Mouse (Mus musculus): Measurements from ENCODE around the gene Scrt2. TPM values are rescaled to one million over a fixed set of nuclear protein-coding genes. Genes with fewer than 3 reads are reported as not detected.

The Scrt2 gene
- polyA plus RNA-seq (2015; fragmentation: Nextera tagmentation; extraction: Ambion mirVana): not detected in 2 replicates

GRCm38 (mm10) chr2:152080685-152081541 is at the start of gene Scrt2:
Gene Scrt2, plus strand, starts transcription at chr2:152081529.
- peak within 1 kb of the TSS; percentile 71 for H3K4me2 ChIP-seq (replicated peaks)
- WGBS: 2% methylated on average over 23 of the region's 24 CpGs
- H3K27me3 ChIP-seq: peaks cover 97% of the 10 kb centered on the region
- no peak within 1 kb of the TSS for H3K9ac ChIP-seq
- H3K9me3 ChIP-seq: no peaks in the 10 kb centered on the region
- H3K27ac ChIP-seq: no peak within 1 kb of the TSS
- H3K36me3 ChIP-seq: no peaks in the 10 kb centered on the region
- peaks cover 15% of the 10 kb centered on the region for H3K4me1 ChIP-seq
- peak within 1 kb of the TSS; percentile 43 for H3K4me3 ChIP-seq
- ATAC-seq (ENCODE audit: low FRiP score, low read depth): no peak

GRCm38 (mm10) chr2:152040101-152040500 is 41.2 kb upstream of the Scrt2 start:
- Histone ChIP-seq H3K27ac (no peak overlapping the region), H3K4me2 (replicated peaks) (no peak overlapping the region), H3K4me3 (no peak overlapping the region), H3K4me1 (no peaks in the 10 kb centered on the region), H3K9ac (no peak overlapping the region), H3K9me3 (no peaks in the 10 kb centered on the region; the same call in 1 of the 2 replicates), H3K36me3 (no peaks in the 10 kb centered on the region), H3K27me3 (peaks cover 32% of the 10 kb centered on the region)
- ATAC-seq (ENCODE audit: low FRiP score, low read depth): no peak

- 2% methylated on average over 25 of the region's 25 CpGs for WGBS
- no peak overlapping the region for H3K9ac ChIP-seq
- no peak for ATAC-seq (ENCODE audit: low FRiP score, low read depth)
- H3K27ac ChIP-seq: no peak overlapping the region
- peak overlapping the region; percentile 56 for H3K4me3 ChIP-seq
- H3K36me3 ChIP-seq: no peaks in the 10 kb centered on the region
- peaks cover 81% of the 10 kb centered on the region for H3K27me3 ChIP-seq
- peak overlapping the region; percentile 99 for H3K4me2 ChIP-seq (replicated peaks)
- peaks cover 24% of the 10 kb centered on the region for H3K4me1 ChIP-seq
- H3K9me3 ChIP-seq: no peaks in the 10 kb centered on the region
These were observed 34.0 kb upstream of the Scrt2 start for GRCm38 (mm10) chr2:152047116-152048002.

- H3K36me3 ChIP-seq: no peaks in the 10 kb centered on the region
- peaks cover 89% of the 10 kb centered on the region for H3K27me3 ChIP-seq
- peak overlapping the region; percentile 99 for H3K4me2 ChIP-seq (replicated peaks)
- peak overlapping the region; percentile 74 for H3K9ac ChIP-seq
- ATAC-seq (ENCODE audit: low FRiP score, low read depth): no peak
- WGBS: under 1% methylated on average over 66 of the region's 82 CpGs
- H3K27ac ChIP-seq: no peak overlapping the region
- H3K4me1 ChIP-seq: peaks cover 24% of the 10 kb centered on the region
- no peaks in the 10 kb centered on the region for H3K9me3 ChIP-seq
- peak overlapping the region; percentile 56 for H3K4me3 ChIP-seq
These were observed 33.0 kb upstream of the Scrt2 start for GRCm38 (mm10) chr2:152048003-152048980.

GRCm38 (mm10) chr2:152048981-152049441 is 32.3 kb upstream of the Scrt2 start:
- WGBS: 0% methylated on average over 22 of the region's 24 CpGs
- ATAC-seq (ENCODE audit: low FRiP score, low read depth): no peak
- Histone ChIP-seq H3K9me3 (no peaks in the 10 kb centered on the region), H3K27ac (no peak overlapping the region), H3K27me3 (peaks cover 94% of the 10 kb centered on the region), H3K9ac (peak overlapping the region; percentile 74), H3K4me1 (peaks cover 24% of the 10 kb centered on the region), H3K36me3 (no peaks in the 10 kb centered on the region), H3K4me3 (peak overlapping the region; percentile 56), H3K4me2 (replicated peaks) (peak overlapping the region; percentile 99)

GRCm38 (mm10) chr2:152049611-152050270 is 31.6 kb upstream of the Scrt2 start:
- peaks cover 91% of the 10 kb centered on the region for H3K27me3 ChIP-seq
- H3K36me3 ChIP-seq: no peaks in the 10 kb centered on the region
- H3K4me2 ChIP-seq (replicated peaks): peak overlapping the region; percentile 99
- H3K4me1 ChIP-seq: peaks cover 24% of the 10 kb centered on the region
- no peak for ATAC-seq (ENCODE audit: low FRiP score, low read depth)
- H3K27ac ChIP-seq: no peak overlapping the region
- 5% methylated on average over 13 of the region's 13 CpGs for whole genome bisulfite sequencing
- H3K9ac ChIP-seq: no peak overlapping the region; the same call in 1 of the 2 replicates
- H3K9me3 ChIP-seq: no peaks in the 10 kb centered on the region
- H3K4me3 ChIP-seq: peak overlapping the region; percentile 56

GRCm38 (mm10) chr2:152050316-152050715 is 31.0 kb upstream of the Scrt2 start:
- H3K9ac ChIP-seq: no peak overlapping the region
- H3K27me3 ChIP-seq: peaks cover 86% of the 10 kb centered on the region
- H3K4me2 ChIP-seq (replicated peaks): no peak overlapping the region
- H3K36me3 ChIP-seq: no peaks in the 10 kb centered on the region
- no peak overlapping the region for H3K27ac ChIP-seq
- no peak for ATAC-seq (ENCODE audit: low FRiP score, low read depth)
- no peak overlapping the region for H3K4me3 ChIP-seq
- WGBS: 6% methylated on average over 7 of the region's 7 CpGs
- no peaks in the 10 kb centered on the region for H3K9me3 ChIP-seq
- H3K4me1 ChIP-seq: peaks cover 24% of the 10 kb centered on the region

GRCm38 (mm10) chr2:152051985-152052384 is 29.3 kb upstream of the Scrt2 start:
- H3K4me3 ChIP-seq: no peak overlapping the region
- H3K4me1 ChIP-seq: peaks cover 24% of the 10 kb centered on the region
- H3K27ac ChIP-seq: no peak overlapping the region
- no peak overlapping the region for H3K4me2 ChIP-seq (replicated peaks)
- 55% methylated on average over 3 of the region's 3 CpGs for WGBS
- H3K27me3 ChIP-seq: peaks cover 86% of the 10 kb centered on the region
- no peaks in the 10 kb centered on the region for H3K36me3 ChIP-seq
- H3K9me3 ChIP-seq: no peaks in the 10 kb centered on the region
- H3K9ac ChIP-seq: no peak overlapping the region
- ATAC-seq (ENCODE audit: low FRiP score, low read depth): no peak

- no peaks in the 10 kb centered on the region for H3K9me3 ChIP-seq
- no peaks in the 10 kb centered on the region for H3K36me3 ChIP-seq
- 59% methylated on average over 1 of the region's 1 CpGs for WGBS
- H3K4me2 ChIP-seq (replicated peaks): no peak overlapping the region
- H3K9ac ChIP-seq: no peak overlapping the region
- peaks cover 70% of the 10 kb centered on the region for H3K27me3 ChIP-seq
- no peak overlapping the region for H3K4me3 ChIP-seq
- no peak overlapping the region for H3K27ac ChIP-seq
- no peaks in the 10 kb centered on the region for H3K4me1 ChIP-seq
- no peak for ATAC-seq (ENCODE audit: low FRiP score, low read depth)
These were observed 25.9 kb upstream of the Scrt2 start for GRCm38 (mm10) chr2:152055406-152055805.

- no peaks in the 10 kb centered on the region for H3K4me1 ChIP-seq
- H3K27ac ChIP-seq: no peak overlapping the region
- WGBS: 71% methylated on average over 22 of the region's 22 CpGs
- ATAC-seq (ENCODE audit: low FRiP score, low read depth): 0 out of 2 replicates have a peak, but pooled peaks have one; percentile 32
- no peaks in the 10 kb centered on the region for H3K9me3 ChIP-seq
- H3K36me3 ChIP-seq: no peaks in the 10 kb centered on the region
- H3K4me3 ChIP-seq: no peak overlapping the region
- peaks cover 58% of the 10 kb centered on the region for H3K27me3 ChIP-seq
- H3K9ac ChIP-seq: no peak overlapping the region
- H3K4me2 ChIP-seq (replicated peaks): no peak overlapping the region
These were observed 24.7 kb upstream of the Scrt2 start for GRCm38 (mm10) chr2:152056368-152057251.

Measured in limb, embryonic 13.5 days (tissue).